Mouse (Mus musculus) bone marrow macrophage, adult 2 months (primary cell): ENCODE data around the gene Etv1. TPM values are rescaled to one million over a fixed set of nuclear protein-coding genes. Genes with fewer than 3 reads are reported as not detected.

ENCODE experiments used
- H3K27ac ChIP-seq: 2 replicates; pipeline ENCODE4 v1.5.1; 2012; ENCODE audit warnings: low read depth, low read length; ENCODE audit not compliant: insufficient read depth
- H3K4me1 ChIP-seq: 2 replicates; pipeline ENCODE4 v1.6.1; 2012; ENCODE audit warnings: low read length; ENCODE audit not compliant: control insufficient read depth, insufficient read depth
- H3K4me3 ChIP-seq: 2 replicates; pipeline ENCODE4 v1.5.1; 2012; ENCODE audit warnings: mild to moderate bottlenecking, low read length, moderate library complexity; ENCODE audit not compliant: insufficient read depth
- CTCF ChIP-seq: IDR thresholded peaks from 2 replicates; pipeline ENCODE4 v1.5.1; 2012; ENCODE audit warnings: low read depth, mild to moderate bottlenecking, low read length, moderate library complexity
- POLR2A ChIP-seq: IDR thresholded peaks from 2 replicates; pipeline ENCODE4 v1.6.1; 2012; ENCODE audit warnings: mild to moderate bottlenecking, low read depth, low read length, borderline replicate concordance
- polyA plus RNA-seq: library from polyadenylated mRNA; stranded (reverse); fragments of >200 nt; gene quantifications from 2 replicates; pipeline ENCODE4 v1.2.4, GENCODE M21; 2012; ENCODE audit not compliant: missing spikeins, insufficient read depth, insufficient read length

Etv1 gene
- polyA plus RNA-seq, 1 experiment, result 4.8 TPM

GRCm38 (mm10) chr12:38783291-38783690, 4.1 kb downstream of the Etv1 start:
- H3K27ac ChIP-seq, result no peak overlapping the region
- peaks cover 22% of the 10 kb centered on the region for H3K4me1 ChIP-seq
- TF ChIP-seq POLR2A, result no peak
- H3K4me3 ChIP-seq, result no peak overlapping the region

GRCm38 (mm10) chr12:38784221-38784620, 5.0 kb downstream of the Etv1 start:
- Histone ChIP-seq H3K4me3 (no peak overlapping the region), H3K4me1 (peaks cover 27% of the 10 kb centered on the region), H3K27ac (no peak overlapping the region)
- no peak for TF ChIP-seq CTCF

GRCm38 (mm10) chr12:38786571-38786970, 7.4 kb downstream of the Etv1 start:
- TF ChIP-seq POLR2A (no peak), CTCF (no peak)
- Histone ChIP-seq H3K4me1 (peaks cover 23% of the 10 kb centered on the region), H3K27ac (no peak overlapping the region), H3K4me3 (no peak overlapping the region)

- Histone ChIP-seq H3K4me3 (no peak overlapping the region), H3K27ac (no peak overlapping the region), H3K4me1 (peaks cover 23% of the 10 kb centered on the region)
- TF ChIP-seq CTCF (no peak), POLR2A (no peak)
Observed at GRCm38 (mm10) chr12:38787704-38788103, 8.5 kb downstream of the Etv1 start.

GRCm38 (mm10) chr12:38788621-38789020, 9.4 kb downstream of the Etv1 start:
- H3K4me1 ChIP-seq, result peaks cover 20% of the 10 kb centered on the region
- no peak overlapping the region for H3K4me3 ChIP-seq
- peak overlapping the region; percentile 41 for H3K27ac ChIP-seq
- TF ChIP-seq CTCF (no peak), POLR2A (no peak)

GRCm38 (mm10) chr12:38789789-38790355, 10.7 kb downstream of the Etv1 start:
- H3K27ac ChIP-seq, result no peak overlapping the region
- TF ChIP-seq POLR2A, result no peak
- TF ChIP-seq CTCF, result no peak

GRCm38 (mm10) chr12:38793076-38793475, 13.9 kb downstream of the Etv1 start:
- Histone ChIP-seq H3K4me3 (no peak overlapping the region), H3K4me1 (peaks cover 14% of the 10 kb centered on the region), H3K27ac (no peak overlapping the region)
- TF ChIP-seq POLR2A, result no peak
- TF ChIP-seq CTCF, result no peak

More at GRCm38 (mm10) chr12:38789789-38790355, 10.7 kb downstream of the Etv1 start:
- H3K4me1 ChIP-seq, result peaks cover 22% of the 10 kb centered on the region
- H3K4me3 ChIP-seq, result no peak overlapping the region

GRCm38 (mm10) chr12:38793697-38794096, 14.5 kb downstream of the Etv1 start:
- H3K4me3 ChIP-seq, result no peak overlapping the region
- no peak for TF ChIP-seq CTCF
- TF ChIP-seq POLR2A, result no peak

GRCm38 (mm10) chr12:38807031-38807430, 27.9 kb downstream of the Etv1 start:
- Histone ChIP-seq H3K4me1 (no peaks in the 10 kb centered on the region), H3K4me3 (no peak overlapping the region), H3K27ac (no peak overlapping the region)
- TF ChIP-seq POLR2A (no peak), CTCF (no peak)

More at GRCm38 (mm10) chr12:38793697-38794096, 14.5 kb downstream of the Etv1 start:
- Histone ChIP-seq H3K4me1 (peaks cover 10% of the 10 kb centered on the region), H3K27ac (no peak overlapping the region)

GRCm38 (mm10) chr12:38812392-38812791, 33.2 kb downstream of the Etv1 start:
- Histone ChIP-seq H3K27ac (no peak overlapping the region), H3K4me3 (no peak overlapping the region), H3K4me1 (peaks cover 5% of the 10 kb centered on the region; the same call in 1 of the 2 replicates)
- TF ChIP-seq POLR2A, result no peak
- TF ChIP-seq CTCF, result no peak
